Mouse (Mus musculus) ES-E14 (cell line): ENCODE results near the gene Zswim9. TPM values are rescaled to one million over a fixed set of nuclear protein-coding genes. Genes with fewer than 3 reads are reported as not detected.

Experiments
- DNase-seq: peaks from one replicate; pipeline ENCODE4 v3.0.0-alpha.2; 2013; ENCODE audit warnings: low read depth, low spot score
- H3K27ac ChIP-seq: 2 replicates; pipeline ENCODE4 v1.5.1; 2012; ENCODE audit warnings: low read depth, mild to moderate bottlenecking, low read length, moderate library complexity, mixed read lengths; ENCODE audit not compliant: poor library complexity, insufficient read depth, severe bottlenecking
- H3K36me3 ChIP-seq: 2 replicates; pipeline ENCODE4 v1.6.1; 2012; ENCODE audit warnings: mild to moderate bottlenecking, low read length, moderate library complexity, mixed read lengths; ENCODE audit not compliant: control insufficient read depth, poor library complexity, insufficient read depth, severe bottlenecking
- H3K4me1 ChIP-seq, 2 experiments: fragments of 150-350 bp in 1 of 2; sonication (generic) in 1 of 2; 2 replicates each; pipeline ENCODE4 v1.6.1; 2012; ENCODE audit warnings: low read length in 2 of 2, mild to moderate bottlenecking in 1 of 2, mixed read lengths in 1 of 2; ENCODE audit not compliant: control insufficient read depth in 2 of 2, insufficient read depth in 2 of 2, poor library complexity in 1 of 2
- H3K4me3 ChIP-seq, 2 experiments: fragments of 150-350 bp in 1 of 2; sonication (generic) in 1 of 2; 2 replicates each; pipeline ENCODE4 v1.5.1; 2012; ENCODE audit warnings: low read length in 2 of 2, low read depth in 1 of 2, mild to moderate bottlenecking in 1 of 2, mixed read lengths in 1 of 2; ENCODE audit not compliant: insufficient read depth in 1 of 2, poor library complexity in 1 of 2, severe bottlenecking in 1 of 2
- H3K9ac ChIP-seq: 2 replicates; pipeline ENCODE4 v1.6.1; 2012; ENCODE audit warnings: low read depth, mild to moderate bottlenecking, low read length, mixed read lengths; ENCODE audit not compliant: poor library complexity, insufficient read depth, severe bottlenecking
- H3K9me3 ChIP-seq: fragments of 150-350 bp; sonication (generic); 2 replicates; pipeline ENCODE4 v1.6.1; 2012; ENCODE audit warnings: low read depth, mild to moderate bottlenecking, low read length; ENCODE audit not compliant: control insufficient read depth, insufficient read depth
- CHD2 ChIP-seq: IDR thresholded peaks from 2 replicates; pipeline ENCODE4 v1.6.1; 2014; ENCODE audit warnings: mild to moderate bottlenecking, low read depth, low read length, inconsistent platforms
- HCFC1 ChIP-seq: IDR thresholded peaks from 2 replicates; pipeline ENCODE4 v1.6.1; 2012; ENCODE audit warnings: low read length, inconsistent platforms, borderline replicate concordance; ENCODE audit not compliant: insufficient read depth
- MAFK ChIP-seq: IDR thresholded peaks from 2 replicates; pipeline ENCODE4 v1.6.1; 2014; ENCODE audit warnings: mild to moderate bottlenecking, low read depth, low read length, inconsistent platforms; ENCODE audit not compliant: insufficient read depth
- ZC3H11A ChIP-seq: IDR thresholded peaks from 2 replicates; pipeline ENCODE4 v1.6.1; 2012; ENCODE audit warnings: low read depth, mild to moderate bottlenecking, inconsistent platforms, low read length, borderline replicate concordance
- ZNF384 ChIP-seq: IDR thresholded peaks from 2 replicates; pipeline ENCODE4 v1.6.1; 2012; ENCODE audit warnings: low read depth, low read length, inconsistent platforms
- in situ Hi-C, 2 experiments: fragments of 600-800 bp; cut with MboI; formaldehyde crosslinking; loops; one replicate each; pipeline ENCODE4 v1.15.1; 2025; ENCODE audit warnings: low sequenced_read_pairs in 2 of 2, inconsistent platforms in 1 of 2; ENCODE audit not compliant: unreplicated experiment in 2 of 2
- total RNA-seq: library from RNA; depleted of rRNA; stranded (reverse); fragments of 300-350 nt; gene quantifications from 2 replicates; pipeline ENCODE4 v1.2.3, GENCODE M21; 2012

Zswim9 gene
- total RNA-seq, 1 experiment = 5.7 TPM

DNA sequence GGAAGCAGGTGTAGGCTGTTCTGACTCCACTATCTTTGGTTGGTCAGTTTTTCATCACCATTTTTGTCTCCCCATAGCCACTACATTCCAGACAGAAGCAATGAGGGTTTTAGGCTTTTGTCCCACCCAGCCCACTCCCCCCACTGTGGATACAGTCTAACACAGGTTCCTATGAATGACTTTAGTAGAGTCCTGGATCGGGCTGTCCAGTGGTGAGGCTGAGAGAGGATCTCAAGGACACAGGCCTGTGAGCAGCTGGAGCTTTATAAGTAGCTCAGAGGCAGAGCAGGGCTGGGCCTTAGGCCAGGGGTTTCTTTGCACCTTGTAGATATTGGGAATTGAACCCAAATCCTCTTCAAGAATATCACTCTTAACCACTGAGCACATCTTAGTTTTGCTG, 23.1 kb upstream of the Zswim9 start:
- in situ Hi-C loops = no loop called here
- H3K4me1 ChIP-seq = 0 out of 4 replicates have a peak, but pooled peaks cover 1 to 2% of the 10 kb centered on the region in 2 experiments

DNA sequence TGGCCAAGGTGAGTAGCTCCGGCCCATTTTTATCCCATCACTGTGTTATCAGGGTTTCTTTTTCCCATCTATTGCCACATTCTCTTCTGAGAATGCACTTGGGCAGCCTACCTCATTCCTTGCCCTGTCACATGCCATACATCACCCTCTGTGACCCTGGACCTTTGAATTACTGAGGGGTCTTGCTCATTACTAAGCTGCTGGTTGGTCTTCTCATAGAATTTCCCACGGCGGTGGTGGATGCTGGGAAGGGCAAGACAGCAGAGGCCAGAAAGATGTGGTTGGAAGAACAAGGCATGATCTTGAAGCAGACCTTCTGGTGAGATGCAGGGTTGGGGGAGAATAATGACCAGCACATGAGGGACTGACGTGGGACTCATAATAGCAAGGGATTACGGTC, 20.3 kb upstream of the Zswim9 start:
- Histone ChIP-seq H3K9me3 (no peaks in the 10 kb centered on the region; the same call in 1 of the 2 replicates), H3K4me3 (no peak overlapping the region), H3K36me3 (peaks cover 82% of the 10 kb centered on the region), H3K9ac (no peak overlapping the region), H3K27ac (no peak overlapping the region), H3K4me1 (0 out of 4 replicates have a peak, but pooled peaks cover 1 to 2% of the 10 kb centered on the region in 2 experiments)
- no peak for TF ChIP-seq HCFC1
- DNase-seq = no peak
- in situ Hi-C loops = no loop called here

More for the DNA sequence above, 23.1 kb upstream of the Zswim9 start:
- H3K9ac ChIP-seq = no peak overlapping the region
- no peak for DNase-seq
- TF ChIP-seq MAFK (no peak), HCFC1 (no peak)
- no peak overlapping the region for H3K27ac ChIP-seq
- no peaks in the 10 kb centered on the region for H3K9me3 ChIP-seq
- no peak overlapping the region for H3K4me3 ChIP-seq
- H3K36me3 ChIP-seq = peaks cover 72% of the 10 kb centered on the region

DNA sequence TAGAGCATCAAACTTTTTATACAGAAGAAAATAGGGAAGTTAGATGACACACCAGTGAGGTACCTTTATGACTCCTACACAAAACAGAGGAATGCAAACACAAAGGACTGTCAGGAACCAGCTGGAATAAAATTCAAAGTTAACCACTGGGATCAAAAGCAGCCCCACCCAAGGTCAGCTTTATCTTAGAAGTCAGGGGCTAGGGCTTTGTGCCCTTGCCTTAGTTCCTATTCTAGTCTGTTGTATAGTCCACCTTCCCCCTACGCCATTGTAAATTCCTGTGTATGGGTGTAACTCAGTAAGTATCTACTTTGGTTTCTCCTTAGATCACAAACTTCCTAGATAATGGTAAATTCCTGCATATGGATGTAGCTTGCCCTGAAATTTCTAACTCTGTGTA, 19.1 kb upstream of the Zswim9 start:
- Histone ChIP-seq H3K27ac (no peak overlapping the region), H3K9ac (no peak overlapping the region), H3K4me3 (no peak overlapping the region), H3K4me1 (0 out of 4 replicates have a peak, but pooled peaks cover 1 to 2% of the 10 kb centered on the region in 2 experiments), H3K9me3 (no peaks in the 10 kb centered on the region; the same call in 1 of the 2 replicates), H3K36me3 (peaks cover 78% of the 10 kb centered on the region)
- in situ Hi-C loops = no loop called here
- TF ChIP-seq MAFK (no peak), ZC3H11A (no peak), ZNF384 (no peak), HCFC1 (no peak), CHD2 (no peak; the same call in 1 of the 2 replicates)
- peak; percentile 48 for DNase-seq

DNA sequence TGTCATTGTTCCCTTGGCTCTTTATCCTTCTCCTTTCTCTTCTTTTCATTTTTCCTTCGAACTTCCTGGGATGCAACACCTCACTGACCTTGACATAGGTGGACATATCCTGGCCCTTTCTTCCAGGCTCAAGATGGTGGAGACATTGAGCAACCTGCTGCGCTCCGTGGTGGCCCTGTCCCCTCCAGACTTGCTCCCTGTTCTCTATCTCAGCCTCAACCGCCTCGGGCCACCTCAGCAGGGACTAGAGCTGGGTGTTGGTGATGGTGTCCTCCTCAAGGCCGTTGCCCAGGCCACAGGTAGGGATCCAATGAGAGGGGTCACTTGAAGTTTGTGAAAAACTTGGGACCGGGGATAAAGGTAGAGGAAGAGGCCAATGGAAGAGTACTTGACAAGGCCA, 16.7 kb upstream of the Zswim9 start:
- no peak for DNase-seq
- TF ChIP-seq ZC3H11A (no peak), MAFK (no peak), ZNF384 (no peak), HCFC1 (no peak), CHD2 (no peak)
- in situ Hi-C loops = no loop called here

More for the DNA sequence above, 16.7 kb upstream of the Zswim9 start:
- Histone ChIP-seq H3K9ac (no peak overlapping the region), H3K36me3 (peaks cover 77% of the 10 kb centered on the region), H3K27ac (no peak overlapping the region), H3K4me3 (no peak overlapping the region), H3K9me3 (no peaks in the 10 kb centered on the region; the same call in 1 of the 2 replicates), H3K4me1 (0 out of 4 replicates have a peak, but pooled peaks cover 1 to 2% of the 10 kb centered on the region in 2 experiments)
